Mouse (Mus musculus) neural tube, embryonic 13.5 days (tissue): Measurements from ENCODE around the gene Immp1l. TPM values are rescaled to one million over a fixed set of nuclear protein-coding genes. Genes with fewer than 3 reads are reported as not detected.

Experiments
- microRNA-seq: library from miRNA; unstranded; fragments of <30 nt; microRNA quantifications from one replicate; pipeline ENCODE4, GENCODE M21; 2016
- polyA plus RNA-seq: library from polyadenylated mRNA; unstranded; fragments of >200 nt; fragmentation: Nextera tagmentation; extraction: Ambion mirVana; gene quantifications from 2 replicates; pipeline ENCODE4 v1.2.1, GENCODE M21; 2015

The Immp1l gene
- polyA plus RNA-seq, 1 experiment from 2014 or later: 119 TPM

Small RNA genes within 50 kb of the gene (microRNA-seq; reads per million reads assigned to microRNA genes)
- not detected for gene Gm22002

Other genes starting within 250 kb of the Immp1l start
- gene Pax6, start 235.7 kb upstream of the Immp1l start, polyA plus RNA-seq: 16.0 and 16.7 TPM in 2 replicates
- 42.5 and 43.8 TPM in 2 replicates for gene Elp4, start 74 bp upstream of the Immp1l start, polyA plus RNA-seq
- gene Dnajc24, start 98.9 kb downstream of the Immp1l start, polyA plus RNA-seq: 32.6 and 35.3 TPM in 2 replicates